Mouse (Mus musculus) embryonic facial prominence, embryonic 11.5 days (tissue): Measurements from ENCODE around the gene Bbs2. TPM values are rescaled to one million over a fixed set of nuclear protein-coding genes. Genes with fewer than 3 reads are reported as not detected.

ENCODE experiments used
- ATAC-seq: fragments of 200-750 bp; cut with Nextera tagmentation; replicated peaks from 2 replicates; pipeline ENCODE4 v1.8.0; 2017; ENCODE audit warnings: low read depth; ENCODE audit not compliant: insufficient number of reproducible peaks, low FRiP score, low TSS enrichment
- DNase-seq: peaks from one replicate; pipeline ENCODE4 v3.0.0-alpha.2; 2015; ENCODE audit warnings: low spot score
- H3K27ac ChIP-seq: fragments of 300-500 bp; sonication (generic); replicated peaks from 2 replicates; pipeline ENCODE4 v1.5.1; 2014; ENCODE audit warnings: mild to moderate bottlenecking, low read depth, low read length, control low read depth
- H3K27me3 ChIP-seq: fragments of 300-500 bp; sonication (generic); 2 replicates; pipeline ENCODE4 v1.6.1; 2014; ENCODE audit warnings: mild to moderate bottlenecking, low read length, moderate library complexity, mixed read lengths; ENCODE audit not compliant: control insufficient read depth, insufficient read depth
- H3K36me3 ChIP-seq: fragments of 300-500 bp; sonication (generic); replicated peaks from 2 replicates; pipeline ENCODE4 v1.6.1; 2014; ENCODE audit warnings: low read depth, mild to moderate bottlenecking, low read length, moderate library complexity, mixed read lengths; ENCODE audit not compliant: control insufficient read depth, insufficient read depth
- H3K4me1 ChIP-seq: fragments of 300-500 bp; sonication (generic); 2 replicates; pipeline ENCODE4 v1.6.1; 2014; ENCODE audit warnings: low read length, mixed read lengths; ENCODE audit not compliant: control insufficient read depth, insufficient read depth
- H3K4me2 ChIP-seq: fragments of 300-500 bp; sonication (generic); 2 replicates; pipeline ENCODE4 v1.6.1; 2014; ENCODE audit warnings: low read depth, mild to moderate bottlenecking, control low read depth, low read length, moderate library complexity
- H3K4me3 ChIP-seq: fragments of 300-500 bp; sonication (generic); 2 replicates; pipeline ENCODE4 v1.5.1; 2014; ENCODE audit warnings: low read depth, low read length, control low read depth
- H3K9ac ChIP-seq: fragments of 300-500 bp; sonication (generic); replicated peaks from 2 replicates; pipeline ENCODE4 v1.6.1; 2014; ENCODE audit warnings: mild to moderate bottlenecking, control low read depth, low read length
- H3K9me3 ChIP-seq: fragments of 300-500 bp; sonication (generic); replicated peaks from 2 replicates; pipeline ENCODE4 v1.6.1; 2016; ENCODE audit warnings: mild to moderate bottlenecking, low read length, inconsistent platforms, mixed read lengths; ENCODE audit not compliant: control insufficient read depth
- WGBS: fragments of 180-500 bp; shearing (Covaris S2); extraction: QIAGEN DNeasy Blood & Tissue Kit; methylation state at CpG from one replicate; pipeline ENCODE4 v1.1.7; 2014; 5-methylcytosine and 5-hydroxymethylcytosine counted together
- polyA plus RNA-seq: library from polyadenylated mRNA; unstranded; fragments of >200 nt; fragmentation: Nextera tagmentation; extraction: Ambion mirVana; gene quantifications from 2 replicates; pipeline ENCODE4 v1.2.1, GENCODE M21; 2014

The Bbs2 gene
- polyA plus RNA-seq, 1 experiment from 2014 or later = 21.0 TPM

DNA sequence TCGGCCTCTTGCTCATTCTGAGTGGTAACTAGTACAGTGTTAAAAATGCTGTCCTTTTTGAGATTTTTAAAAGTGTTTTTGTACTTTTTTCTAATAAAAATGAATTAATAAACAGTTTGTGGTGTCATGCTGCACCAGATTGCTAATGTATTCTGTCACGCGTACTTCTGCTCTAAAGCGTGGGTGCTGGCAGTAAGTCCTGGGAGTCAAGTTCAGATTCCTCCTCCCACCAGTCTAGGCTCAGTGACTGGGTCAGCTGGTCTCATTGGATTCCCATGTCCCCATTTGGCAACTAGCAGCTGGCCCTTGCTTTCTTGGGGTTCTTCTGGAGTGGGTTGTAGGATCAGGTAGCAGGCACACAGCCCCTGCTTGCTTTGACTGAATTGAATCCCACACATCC lies 31.4 kb upstream of the Bbs2 start:
- Histone ChIP-seq H3K9ac (no peak overlapping the region), H3K27ac (no peak overlapping the region), H3K36me3 (no peaks in the 10 kb centered on the region), H3K4me2 (no peak overlapping the region), H3K27me3 (no peaks in the 10 kb centered on the region), H3K4me3 (no peak overlapping the region), H3K4me1 (no peaks in the 10 kb centered on the region), H3K9me3 (no peaks in the 10 kb centered on the region)
- 94% methylated on average over 4 of the region's 4 CpGs for WGBS
- ATAC-seq (no peak), DNase-seq (no peak)

DNA sequence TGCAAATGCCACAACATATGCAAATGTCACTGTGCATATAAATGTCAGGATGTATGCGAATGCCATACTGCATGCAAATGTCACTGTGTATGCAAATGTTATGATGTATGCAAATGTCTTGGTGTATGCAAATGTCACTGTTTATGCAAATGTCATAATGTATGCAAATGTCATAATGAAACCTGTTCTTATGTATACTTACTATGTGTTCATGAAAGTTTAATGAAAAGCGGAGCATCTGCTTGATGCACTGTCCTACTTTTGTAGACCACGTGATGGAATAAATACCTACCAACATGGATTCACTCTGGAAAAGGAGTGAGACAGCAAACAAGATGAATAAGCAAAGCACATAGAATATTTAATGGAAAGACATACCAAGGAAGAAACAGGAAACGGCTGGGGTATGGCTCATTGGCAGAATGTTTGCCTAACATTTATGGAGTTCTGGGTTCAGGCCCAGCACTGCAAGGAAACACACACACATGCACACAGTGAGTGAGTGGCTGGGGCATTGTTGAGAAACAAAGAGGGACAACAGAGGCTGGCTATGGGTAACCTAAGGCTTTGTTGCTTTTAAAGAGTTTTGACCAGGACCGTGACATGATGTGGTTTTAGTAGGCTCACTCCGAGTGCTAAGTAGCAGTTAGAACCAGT lies 30.5 kb upstream of the Bbs2 start:
- ATAC-seq (no peak), DNase-seq (no peak)
- Histone ChIP-seq H3K9ac (no peak overlapping the region), H3K4me3 (no peak overlapping the region), H3K27me3 (no peaks in the 10 kb centered on the region), H3K4me2 (no peak overlapping the region), H3K36me3 (no peaks in the 10 kb centered on the region), H3K9me3 (no peaks in the 10 kb centered on the region), H3K27ac (no peak overlapping the region), H3K4me1 (no peaks in the 10 kb centered on the region)
- 76% methylated on average over 6 of the region's 6 CpGs for WGBS

DNA sequence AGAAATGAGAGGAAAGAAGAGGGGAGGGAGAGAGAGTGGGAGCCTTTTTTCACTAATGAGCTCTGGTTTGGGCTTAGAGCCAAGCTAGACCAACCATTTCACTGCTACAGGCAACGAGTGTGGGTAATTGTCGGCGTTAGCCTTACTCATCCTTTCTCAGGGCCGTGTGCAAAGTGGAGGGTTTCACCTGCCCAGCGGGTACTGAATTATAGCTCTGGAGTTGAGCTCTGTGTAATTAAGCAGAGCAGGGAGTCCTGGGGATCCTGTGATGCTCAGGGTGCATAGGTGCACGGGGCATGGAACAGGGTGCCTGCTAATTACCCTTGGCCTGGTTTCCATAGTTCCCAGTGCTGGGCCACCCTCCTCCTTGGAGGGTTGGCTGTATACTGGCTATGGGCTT lies 29.0 kb upstream of the Bbs2 start:
- Histone ChIP-seq H3K4me1 (no peaks in the 10 kb centered on the region), H3K4me2 (no peak overlapping the region), H3K36me3 (no peaks in the 10 kb centered on the region), H3K27ac (no peak overlapping the region), H3K4me3 (no peak overlapping the region), H3K27me3 (no peaks in the 10 kb centered on the region), H3K9ac (no peak overlapping the region), H3K9me3 (no peaks in the 10 kb centered on the region)
- 81% methylated on average over 6 of the region's 6 CpGs for WGBS
- DNase-seq (no peak), ATAC-seq (no peak)

DNA sequence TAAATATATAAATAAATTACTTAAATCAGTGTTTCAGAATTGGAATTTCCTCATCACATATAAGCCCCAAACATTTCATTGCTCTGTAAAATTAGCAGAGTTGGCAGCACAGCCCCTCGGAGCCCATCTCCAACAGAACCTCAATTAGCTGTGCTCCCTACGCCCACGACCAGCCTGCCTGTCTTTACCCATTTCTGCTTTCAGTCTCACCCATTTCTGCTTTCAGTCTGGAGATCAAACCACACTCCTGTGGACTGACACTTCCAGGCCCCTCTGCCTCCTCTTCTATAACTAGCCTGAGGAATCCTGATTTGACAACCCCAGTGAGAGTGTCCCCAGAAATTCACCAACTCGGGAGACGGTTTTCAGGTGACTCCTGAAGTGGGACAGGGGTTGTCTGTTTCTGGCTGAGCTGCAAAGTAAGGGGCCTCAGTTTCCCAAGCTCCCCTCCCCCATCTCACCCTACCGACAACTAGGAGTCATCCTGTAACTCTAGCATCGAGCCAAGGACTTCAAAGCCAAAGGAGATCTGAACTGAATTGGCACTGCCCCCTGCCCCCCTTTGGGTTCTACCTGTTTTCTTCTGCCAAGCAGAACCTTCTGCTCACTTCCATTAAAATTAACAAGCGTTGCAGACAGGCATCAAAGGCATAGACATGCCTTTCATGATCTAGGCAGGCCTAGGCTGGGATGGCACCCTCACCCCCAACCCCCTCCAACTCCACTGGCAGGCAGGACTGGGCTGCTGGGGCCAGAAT lies 24.2 kb upstream of the Bbs2 start:
- no peaks in the 10 kb centered on the region for H3K4me1 ChIP-seq

DNA sequence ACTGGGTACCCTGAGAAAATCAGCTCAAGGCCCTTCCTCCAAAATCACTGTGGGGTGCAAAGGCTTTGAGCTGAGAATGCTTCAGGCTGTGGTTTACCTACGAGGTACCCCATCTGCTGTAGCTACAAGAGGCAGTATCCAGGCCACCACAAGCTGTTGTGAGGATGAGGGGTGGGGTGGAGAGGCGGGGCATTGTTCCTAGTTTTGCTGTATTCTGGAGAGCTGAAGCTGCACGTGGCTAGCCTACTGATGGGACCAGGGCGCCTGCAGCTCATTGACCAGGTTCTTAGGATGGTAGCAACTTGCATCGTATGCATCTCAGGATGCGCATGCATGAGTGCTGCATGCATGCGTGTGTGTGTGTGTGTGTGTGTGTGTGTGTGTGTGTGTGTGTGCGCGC lies 22.9 kb upstream of the Bbs2 start:
- ATAC-seq (no peak), DNase-seq (no peak)
- WGBS = 80% methylated on average over 9 of the region's 9 CpGs
- H3K36me3 ChIP-seq = no peaks in the 10 kb centered on the region
- H3K9ac ChIP-seq = no peak overlapping the region
- H3K9me3 ChIP-seq = no peaks in the 10 kb centered on the region
- H3K27ac ChIP-seq = no peak overlapping the region
- H3K4me1 ChIP-seq = no peaks in the 10 kb centered on the region
- H3K4me2 ChIP-seq = no peak overlapping the region
- no peak overlapping the region for H3K4me3 ChIP-seq
- no peaks in the 10 kb centered on the region for H3K27me3 ChIP-seq

More for the DNA sequence above, 24.2 kb upstream of the Bbs2 start:
- H3K27me3 ChIP-seq = no peaks in the 10 kb centered on the region
- no peak overlapping the region for H3K4me2 ChIP-seq
- H3K36me3 ChIP-seq = no peaks in the 10 kb centered on the region
- H3K27ac ChIP-seq = no peak overlapping the region
- no peak for DNase-seq
- H3K9ac ChIP-seq = no peak overlapping the region
- no peaks in the 10 kb centered on the region for H3K9me3 ChIP-seq
- H3K4me3 ChIP-seq = no peak overlapping the region
- WGBS = 63% methylated on average over 8 of the region's 8 CpGs
- no peak for ATAC-seq

DNA sequence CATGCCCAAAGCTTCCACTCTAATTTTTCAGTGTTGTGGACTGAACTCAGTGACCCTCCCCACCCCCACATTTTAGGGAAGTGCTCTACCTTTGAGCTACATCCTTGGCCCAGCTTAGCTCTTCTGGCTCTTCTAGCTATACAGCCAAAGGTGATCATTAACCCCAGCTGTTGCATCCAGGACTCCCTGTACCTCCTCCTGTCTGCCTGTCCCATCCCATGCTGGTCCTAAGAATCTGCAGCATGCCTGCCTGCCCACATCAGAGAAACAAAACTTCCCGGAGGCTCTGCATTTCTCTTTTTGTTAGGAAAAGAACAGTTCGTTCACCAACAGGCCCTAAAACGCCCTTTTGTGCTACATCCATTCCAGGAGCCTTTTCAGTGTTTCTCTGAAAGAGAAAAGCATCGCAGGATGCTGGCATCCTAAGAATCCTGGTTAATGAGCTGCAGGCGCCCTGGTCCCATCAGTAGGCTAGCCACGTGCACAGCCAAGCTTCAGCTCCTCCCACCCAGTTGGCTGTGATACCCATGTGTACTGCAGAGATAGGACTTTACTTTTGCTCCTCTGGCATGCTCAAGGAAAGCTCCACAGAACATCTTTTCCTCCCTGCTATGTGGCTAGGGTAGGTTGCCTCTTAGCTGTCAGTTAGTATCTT lies 20.2 kb upstream of the Bbs2 start:
- Histone ChIP-seq H3K36me3 (no peaks in the 10 kb centered on the region), H3K4me1 (no peaks in the 10 kb centered on the region), H3K4me2 (no peak overlapping the region), H3K9ac (peak overlapping the region; percentile 41; the same call in 1 of the 2 replicates), H3K27me3 (no peaks in the 10 kb centered on the region), H3K27ac (no peak overlapping the region; the same call in 1 of the 2 replicates), H3K9me3 (no peaks in the 10 kb centered on the region), H3K4me3 (no peak overlapping the region)
- 4% methylated on average over 6 of the region's 6 CpGs for WGBS
- ATAC-seq (peak; percentile 78; the same call in 1 of the 2 replicates), DNase-seq (peak; percentile 76)

DNA sequence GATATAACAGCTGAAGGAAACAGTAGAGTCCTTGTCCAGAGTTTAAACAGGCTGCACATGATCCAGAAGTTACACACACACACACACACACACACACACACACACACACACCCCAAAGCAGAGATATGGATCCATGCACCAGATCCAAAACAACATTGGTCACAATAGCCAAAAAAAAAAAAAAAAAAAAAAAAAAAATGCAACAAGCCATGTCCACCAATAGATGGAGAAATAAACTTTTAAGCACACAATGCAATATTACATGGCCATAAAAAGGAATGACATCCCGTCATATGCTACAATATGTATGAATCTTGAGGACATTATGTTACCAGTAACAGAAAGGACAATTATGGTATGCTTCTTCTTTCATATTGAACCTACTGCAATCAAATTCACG lies 15.2 kb upstream of the Bbs2 start:
- no peak for ATAC-seq
- WGBS = 81% methylated on average over 2 of the region's 2 CpGs
- Histone ChIP-seq H3K9me3 (no peaks in the 10 kb centered on the region), H3K36me3 (no peaks in the 10 kb centered on the region), H3K4me3 (no peak overlapping the region), H3K4me2 (no peak overlapping the region), H3K9ac (no peak overlapping the region), H3K27ac (no peak overlapping the region), H3K27me3 (no peaks in the 10 kb centered on the region), H3K4me1 (no peaks in the 10 kb centered on the region)
- DNase-seq = no peak

DNA sequence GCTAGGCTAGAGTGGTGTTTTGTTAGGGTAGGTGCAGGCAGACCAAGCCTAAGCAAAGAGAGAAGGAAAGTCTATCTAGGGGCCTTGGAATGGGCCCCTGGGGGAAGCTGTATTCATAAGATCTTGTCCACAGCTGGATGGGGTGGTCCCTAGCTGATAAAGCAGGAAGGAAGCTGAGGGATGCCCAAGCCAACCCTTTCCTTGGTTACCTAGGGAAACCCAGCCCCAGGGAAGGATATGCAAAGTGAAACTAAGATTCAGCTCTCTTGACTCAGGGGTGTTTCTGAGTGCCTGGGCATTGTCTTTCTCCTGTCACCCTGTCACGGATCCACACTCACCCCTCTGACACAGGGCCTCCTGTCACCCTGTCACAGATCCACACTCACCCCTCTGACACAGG lies 14.7 kb upstream of the Bbs2 start:
- Histone ChIP-seq H3K4me2 (no peak overlapping the region), H3K9me3 (no peaks in the 10 kb centered on the region), H3K27ac (no peak overlapping the region), H3K4me1 (no peaks in the 10 kb centered on the region), H3K4me3 (no peak overlapping the region), H3K36me3 (no peaks in the 10 kb centered on the region), H3K9ac (no peak overlapping the region), H3K27me3 (no peaks in the 10 kb centered on the region)
- DNase-seq (no peak), ATAC-seq (no peak)
- WGBS = 52% methylated on average over 1 of the region's 1 CpGs
